8 mouse cellular contexts compared by ENCODE assay signal in the genomic region with DNA sequence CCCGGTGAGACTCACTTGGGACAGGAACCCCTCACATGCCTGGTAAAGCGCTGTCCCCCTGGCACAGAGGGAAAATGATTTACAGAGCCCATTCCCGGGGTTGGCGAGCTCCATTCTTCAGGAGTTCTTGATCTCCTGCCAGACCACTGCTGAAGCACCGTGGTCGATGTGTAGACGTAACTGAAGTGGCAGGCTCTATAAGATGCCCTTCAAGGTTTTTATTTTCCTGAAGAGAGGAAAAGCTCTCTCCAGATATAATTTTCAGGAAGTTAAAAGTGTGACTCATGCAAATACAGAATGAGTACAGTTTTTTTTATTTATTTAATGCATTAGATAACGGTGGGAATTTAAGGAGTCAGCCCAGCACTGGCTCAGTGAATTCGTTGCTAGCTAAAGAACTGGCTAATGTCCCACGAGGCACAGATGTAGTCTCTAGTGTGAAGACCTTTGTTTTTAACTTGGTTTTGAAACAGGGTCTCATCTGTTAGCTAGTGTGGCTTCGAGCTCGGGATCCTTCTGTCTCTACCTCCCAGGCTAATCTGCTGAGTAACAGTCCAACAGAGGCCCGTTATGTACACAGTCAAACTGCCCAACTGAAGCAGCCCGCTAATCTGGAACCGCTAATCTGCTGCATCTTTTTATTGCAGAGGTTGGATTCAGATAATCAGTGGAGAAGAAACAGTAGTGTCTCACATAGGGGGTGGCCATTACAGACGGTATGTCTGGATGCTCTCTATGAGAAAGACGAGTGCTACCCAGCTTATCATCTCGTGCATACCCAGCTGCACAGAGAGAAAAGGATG. TPM values are rescaled to one million over a fixed set of nuclear protein-coding genes. Genes with fewer than 3 reads are reported as not detected.
DNase-seq lines count a peak whose midpoint lies in the region; ATAC-seq and TF ChIP-seq lines count a peak whose summit lies in the region.

No protein-coding gene starts in this region.

- no peak overlapping the region for H3K4me2 ChIP-seq in heart, embryonic 13.5 days
- no peak overlapping the region for H3K4me2 ChIP-seq in forebrain, embryonic 12.5 days
- no peak overlapping the region for H3K4me2 ChIP-seq in limb, embryonic 14.5 days (replicated peaks; ENCODE audit: low read depth, low read length, severe bottlenecking)

- no peaks in the 10 kb centered on the region for H3K9me3 ChIP-seq in heart, embryonic 13.5 days
- no peaks in the 10 kb centered on the region for H3K9me3 ChIP-seq in forebrain, embryonic 12.5 days
- no peaks in the 10 kb centered on the region for H3K9me3 ChIP-seq in limb, embryonic 14.5 days (ENCODE audit: control insufficient read depth, low read length)

- H3ac ChIP-seq in C2C12 (ENCODE audit: control insufficient read depth, insufficient read length, low read depth) = peak overlapping the region; percentile 63

- peak overlapping the region; percentile 73 for H3K9ac ChIP-seq in heart, embryonic 13.5 days
- no peak overlapping the region for H3K9ac ChIP-seq in forebrain, embryonic 12.5 days
- H3K9ac ChIP-seq in limb, embryonic 14.5 days (ENCODE audit: low read depth, low read length, severe bottlenecking) = no peak overlapping the region

- peaks cover 29% of the 10 kb centered on the region for H3K79me2 ChIP-seq in C2C12 (ENCODE audit: control insufficient read depth, insufficient read depth)

- H3K79me3 ChIP-seq in C2C12 (ENCODE audit: low read depth) = no peaks in the 10 kb centered on the region

- H3K4me3 ChIP-seq in heart, embryonic 13.5 days = no peak overlapping the region
- H3K4me3 ChIP-seq in C2C12 (ENCODE audit: insufficient read depth, poor library complexity, severe bottlenecking) = no peak overlapping the region
- H3K4me3 ChIP-seq in forebrain, embryonic 12.5 days (replicated peaks) = no peak overlapping the region
- H3K4me3 ChIP-seq in limb, embryonic 14.5 days (replicated peaks; ENCODE audit: low read length) = no peak overlapping the region

- WGBS in heart, embryonic 13.5 days = 53% methylated on average over 18 of the region's 18 CpGs
- WGBS in forebrain, embryonic 12.5 days = 76% methylated on average over 18 of the region's 18 CpGs
- WGBS in limb, embryonic 14.5 days = 57% methylated on average over 18 of the region's 18 CpGs

- TF ChIP-seq POLR2A in limb, embryonic 14.5 days (IDR thresholded peaks at IDR 0.05; ENCODE audit: borderline replicate concordance, extremely low read depth, insufficient read depth, insufficient read length) = no peak

- H3K27ac ChIP-seq in heart, embryonic 13.5 days (replicated peaks) = peak overlapping the region; percentile 98
- peak overlapping the region; percentile 98 for H3K27ac ChIP-seq in forebrain, embryonic 12.5 days
- H3K27ac ChIP-seq in limb, embryonic 14.5 days (replicated peaks; ENCODE audit: low read depth, low read length) = peak overlapping the region; percentile 99

- DNase-seq in heart, adult 8-10 months (ENCODE audit: low spot score) = no peak
- peak; percentile 56 for DNase-seq in limb, embryonic 14.5 days (ENCODE audit: low spot score)
- DNase-seq in thymus, adult 18-20 months = no peak
- no peak for DNase-seq in right cerebral cortex, postnatal 14 days
- DNase-seq in thymus, postnatal 25 days = no peak

- peaks cover 18% of the 10 kb centered on the region for H3K36me3 ChIP-seq in heart, embryonic 13.5 days
- H3K36me3 ChIP-seq in C2C12 (ENCODE audit: control insufficient read depth, insufficient read depth) = peaks cover 7% of the 10 kb centered on the region
- H3K36me3 ChIP-seq in forebrain, embryonic 12.5 days (replicated peaks) = 0 out of 2 replicates have a peak, but pooled peaks cover 8% of the 10 kb centered on the region
- peaks cover 14% of the 10 kb centered on the region for H3K36me3 ChIP-seq in limb, embryonic 14.5 days (ENCODE audit: control insufficient read depth, insufficient read depth, low read length)

- no peak for ATAC-seq in heart, embryonic 13.5 days (ENCODE audit: extremely low read depth, insufficient number of reproducible peaks, low FRiP score, low TSS enrichment)
- ATAC-seq in forebrain, embryonic 12.5 days (ENCODE audit: low FRiP score) = no peak
- ATAC-seq in limb, embryonic 14.5 days (ENCODE audit: low FRiP score, low read depth) = no peak

- H3K4me1 ChIP-seq in heart, embryonic 13.5 days = peaks cover 75% of the 10 kb centered on the region
- peaks cover 58% of the 10 kb centered on the region for H3K4me1 ChIP-seq in forebrain, embryonic 12.5 days
- H3K4me1 ChIP-seq in limb, embryonic 14.5 days (ENCODE audit: control insufficient read depth, insufficient read depth, low read length) = peaks cover 69% of the 10 kb centered on the region

- no peaks in the 10 kb centered on the region for H3K27me3 ChIP-seq in heart, embryonic 13.5 days (replicated peaks)
- H3K27me3 ChIP-seq in C2C12 (ENCODE audit: control insufficient read depth, insufficient read depth, insufficient read length) = no peaks in the 10 kb centered on the region
- H3K27me3 ChIP-seq in forebrain, embryonic 12.5 days = no peaks in the 10 kb centered on the region
- no peaks in the 10 kb centered on the region for H3K27me3 ChIP-seq in limb, embryonic 14.5 days (ENCODE audit: control insufficient read depth, insufficient read depth, low read length)

- no peak for TF ChIP-seq CTCF in C2C12 (IDR thresholded peaks at IDR 0.05; ENCODE audit: control insufficient read depth, insufficient read depth, insufficient read length)

TF ChIP-seq in C2C12, 6 proteins besides CTCF, POLR2A, EP300 and RAD21:
- TF ChIP-seq MAX (IDR thresholded peaks at IDR 0.05) (no peak), MYOD1 (IDR thresholded peaks at IDR 0.05; ENCODE audit: control insufficient read depth, insufficient read length, low read depth) (no peak), USF1 (IDR thresholded peaks at IDR 0.05; ENCODE audit: low read depth) (no peak), MYOG (IDR thresholded peaks at IDR 0.05; ENCODE audit: control insufficient read depth, extremely low read depth, insufficient read length) (no peak), CEBPB (IDR thresholded peaks at IDR 0.05; ENCODE audit: low read depth) (no peak), FOSL1 (IDR thresholded peaks at IDR 0.05; ENCODE audit: insufficient read depth, low read length, poor library complexity, severe bottlenecking) (peak; percentile 35)

RNA-seq across cellular contexts. Expression of gene Hacl1, which starts 23.2 kb away (rescaled TPM):
- 10.2 and 10.7 TPM in 2 replicates for polyA plus RNA-seq in heart, embryonic 13.5 days (2015; fragmentation: Nextera tagmentation; extraction: Ambion mirVana)
- total RNA-seq in heart, adult 8-10 months (2022) = 10 to 100 TPM; 12.2 to 14.6 (median 14.0) TPM
- 1.4 TPM for polyA plus RNA-seq in C2C12 (2012; fragmentation: generic; extraction: Trizol)
- 6.9 and 8.9 TPM in 2 replicates for polyA plus RNA-seq in forebrain, embryonic 12.5 days (2016; fragmentation: Nextera tagmentation; extraction: Ambion mirVana)
- polyA plus RNA-seq in limb, embryonic 14.5 days (2012; rRNA removed) = 14.7 and 18.2 TPM in 2 replicates
- 16.5 and 16.6 TPM in 2 replicates for polyA plus RNA-seq in limb, embryonic 14.5 days (2014; fragmentation: Nextera tagmentation; extraction: Ambion mirVana)

RNA-seq across cellular contexts. Expression of gene Btd, which starts 23.5 kb away (rescaled TPM):
- polyA plus RNA-seq in heart, embryonic 13.5 days (2015; fragmentation: Nextera tagmentation; extraction: Ambion mirVana) = 19.8 and 25.3 TPM in 2 replicates
- 10 to 100 TPM in 3 of 4 experiments, 1 to 10 TPM in 1; 9.4 to 10.5 (median 10.4) TPM for total RNA-seq in heart, adult 8-10 months (2022)
- polyA plus RNA-seq in C2C12 (2012; fragmentation: generic; extraction: Trizol) = 16.7 TPM
- polyA plus RNA-seq in forebrain, embryonic 12.5 days (2016; fragmentation: Nextera tagmentation; extraction: Ambion mirVana) = 13.9 and 15.2 TPM in 2 replicates
- 52.0 and 70.2 TPM in 2 replicates for polyA plus RNA-seq in limb, embryonic 14.5 days (2012; rRNA removed)
- polyA plus RNA-seq in limb, embryonic 14.5 days (2014; fragmentation: Nextera tagmentation; extraction: Ambion mirVana) = 34.7 and 35.8 TPM in 2 replicates

RNA-seq across cellular contexts. Expression of gene Gm49387, which starts 23.6 kb away (rescaled TPM):
- polyA plus RNA-seq in heart, embryonic 13.5 days (2015; fragmentation: Nextera tagmentation; extraction: Ambion mirVana) = 2.1 TPM in 1 of 2 replicates, not detected in the other
- total RNA-seq in heart, adult 8-10 months (2022) = 1 to 10 TPM in 1 of 4 experiments, under 1 TPM in 2, not detected in 1; 0.46 to 1.1 (median 0.75) TPM
- polyA plus RNA-seq in C2C12 (2012; fragmentation: generic; extraction: Trizol) = not detected
- 1.1 TPM in 1 of 2 replicates, not detected in the other for polyA plus RNA-seq in forebrain, embryonic 12.5 days (2016; fragmentation: Nextera tagmentation; extraction: Ambion mirVana)
- not detected in 2 replicates for polyA plus RNA-seq in limb, embryonic 14.5 days (2012; rRNA removed)
- polyA plus RNA-seq in limb, embryonic 14.5 days (2014; fragmentation: Nextera tagmentation; extraction: Ambion mirVana) = 3.0 TPM in 1 of 2 replicates, not detected in the other
